Mouse (Mus musculus) heart, adult 2 months (tissue): ENCODE measurements at regions not wholly inside any gene's neighbourhood (a gene's known extent, or its start where the extent isn't known, plus 50 kb on each side); places are given as distances from the start of the nearest gene placed in this dataset.

ENCODE experiments used
- DNase-seq, 2 experiments: peaks; one replicate each; pipeline ENCODE4 v3.0.0; 2021
- H3K27ac ChIP-seq: fragments of 200-600 bp; 2 replicates; pipeline ENCODE4 v1.8.1; 2022
- H3K27me3 ChIP-seq: fragments of 200-500 bp; 2 replicates; pipeline ENCODE4 v1.6.1; 2012; ENCODE audit warnings: mild to moderate bottlenecking, low read length, inconsistent platforms, mixed read lengths; ENCODE audit not compliant: control insufficient read depth, insufficient read depth
- H3K36me3 ChIP-seq: fragments of 200-500 bp; 2 replicates; pipeline ENCODE4 v1.6.1; 2012; ENCODE audit warnings: low read length, inconsistent platforms; ENCODE audit not compliant: control insufficient read depth, insufficient read depth
- H3K4me1 ChIP-seq: fragments of 200-500 bp; 2 replicates; pipeline ENCODE4 v1.6.1; 2011; ENCODE audit warnings: low read length; ENCODE audit not compliant: control insufficient read depth, insufficient read depth
- H3K4me3 ChIP-seq: fragments of 200-600 bp; 2 replicates; pipeline ENCODE4 v1.8.1; 2022
- H3K79me2 ChIP-seq: fragments of 200-500 bp; replicated peaks from 2 replicates; pipeline ENCODE4 v1.6.1; 2012; ENCODE audit warnings: mild to moderate bottlenecking, inconsistent platforms, low read length, moderate library complexity, mixed read lengths; ENCODE audit not compliant: control insufficient read depth, insufficient read depth
- H3K9ac ChIP-seq: fragments of 200-500 bp; 2 replicates; pipeline ENCODE4 v1.6.1; 2012; ENCODE audit warnings: low read depth, mild to moderate bottlenecking, control low read depth, inconsistent platforms, low read length, mixed read lengths
- CTCF ChIP-seq: fragments of 200-600 bp; IDR thresholded peaks from 2 replicates; pipeline ENCODE4 v1.8.1; 2022; ENCODE audit warnings: antibody characterized with exemption, mild to moderate bottlenecking, moderate library complexity
- EP300 ChIP-seq: fragments of 200-500 bp; IDR thresholded peaks from 2 replicates; pipeline ENCODE4 v1.6.1; 2011; ENCODE audit warnings: low read depth, low read length, control low read depth; ENCODE audit not compliant: insufficient read depth
- POLR2A ChIP-seq: fragments of 200-500 bp; IDR thresholded peaks from 2 replicates; pipeline ENCODE4 v1.6.1; 2011; ENCODE audit warnings: mild to moderate bottlenecking, low read depth, low read length, control low read depth; ENCODE audit not compliant: insufficient read depth
- WGBS: fragments of 180-500 bp; shearing (Covaris S2); methylation state at CpG from one replicate; pipeline ENCODE4 v1.1.7; 2018; 5-methylcytosine and 5-hydroxymethylcytosine counted together
- intact Hi-C: fragments of 180-260 bp; cut with DNase I; formaldehyde crosslinking; loops from one replicate; pipeline ENCODE4 v1.15.1; 2025

DNA sequence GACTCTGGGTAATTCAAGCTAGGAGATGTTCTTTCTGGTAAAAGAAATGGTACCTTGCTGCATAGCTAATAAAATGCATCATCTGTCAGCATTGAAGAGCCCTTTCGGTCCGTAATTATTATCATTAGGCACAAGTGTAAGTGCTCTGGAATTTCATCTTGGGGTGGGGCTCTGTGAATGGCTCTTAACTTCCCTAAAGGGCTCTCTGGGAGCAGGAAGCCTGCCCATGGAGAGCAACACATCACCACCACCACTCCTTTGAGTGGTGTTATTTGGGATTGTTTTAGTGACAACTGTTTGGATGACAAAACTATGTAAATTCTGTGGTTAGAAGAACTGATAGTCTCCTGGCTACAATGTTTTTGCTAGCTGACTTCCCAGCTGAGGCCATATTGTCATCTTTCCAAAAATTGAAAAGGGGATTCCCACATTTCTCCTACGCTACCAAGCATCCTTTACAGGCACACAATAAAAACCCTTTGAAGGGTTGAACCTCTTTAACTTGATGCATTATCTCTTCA lies 238.5 kb downstream of the Plk2 start:
- no peak for DNase-seq
- intact Hi-C loops, result no loop called here

DNA sequence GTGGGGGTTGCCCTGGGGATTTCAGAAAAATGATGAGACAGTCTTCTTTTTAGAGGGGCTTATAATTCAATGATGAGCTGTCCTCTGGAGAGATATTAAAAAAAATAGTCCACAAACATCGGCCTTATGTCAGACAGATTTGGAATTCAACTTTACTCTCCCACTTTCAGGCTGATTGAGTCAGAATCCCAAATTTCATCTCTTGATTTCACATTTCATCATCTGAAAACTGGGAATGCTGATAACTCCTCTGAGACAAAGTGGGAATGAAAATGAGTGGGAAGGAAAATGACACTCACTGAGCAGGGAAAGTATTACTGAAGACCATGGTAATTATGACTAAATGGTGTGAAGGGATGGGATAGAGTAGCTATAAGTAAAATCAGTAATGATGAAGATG lies 239.1 kb downstream of the Plk2 start:
- Histone ChIP-seq H3K36me3 (no peaks in the 10 kb centered on the region), H3K27me3 (no peaks in the 10 kb centered on the region), H3K9ac (no peak overlapping the region), H3K4me3 (no peak overlapping the region), H3K4me1 (no peaks in the 10 kb centered on the region), H3K79me2 (no peaks in the 10 kb centered on the region), H3K27ac (no peak overlapping the region)
- intact Hi-C loops, result no loop called here
- TF ChIP-seq POLR2A (no peak), EP300 (no peak), CTCF (no peak)
- no peak for DNase-seq
- 80% methylated on average over 1 of the region's 1 CpGs for WGBS

More for the DNA sequence above, 238.5 kb downstream of the Plk2 start:
- no peaks in the 10 kb centered on the region for H3K27me3 ChIP-seq
- H3K79me2 ChIP-seq, result no peaks in the 10 kb centered on the region
- TF ChIP-seq POLR2A, result no peak
- no peak for TF ChIP-seq EP300
- TF ChIP-seq CTCF, result no peak
- no peak overlapping the region for H3K27ac ChIP-seq
- WGBS, result 43% methylated on average over 3 of the region's 3 CpGs
- H3K36me3 ChIP-seq, result no peaks in the 10 kb centered on the region
- no peak overlapping the region for H3K4me3 ChIP-seq
- no peak overlapping the region for H3K9ac ChIP-seq
- no peaks in the 10 kb centered on the region for H3K4me1 ChIP-seq

DNA sequence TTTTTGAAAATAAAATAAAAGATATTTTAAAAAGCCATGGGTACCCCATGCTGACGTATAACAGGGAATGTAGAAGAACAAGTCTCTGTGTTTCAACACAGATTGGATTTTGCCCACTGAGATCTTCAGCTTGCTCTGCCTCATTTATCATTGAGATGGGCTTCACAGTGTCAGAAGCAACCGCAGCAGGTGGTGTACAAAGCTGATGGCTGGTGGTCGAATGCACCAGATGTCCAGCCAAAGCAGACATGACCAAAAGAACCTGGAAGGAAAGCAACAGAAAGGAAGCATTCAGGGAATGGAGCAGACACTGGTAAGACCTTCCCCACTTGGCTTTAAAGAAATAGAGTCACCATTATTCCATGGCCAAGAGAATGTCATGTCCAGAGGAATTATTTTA lies 247.9 kb downstream of the Plk2 start:
- DNase-seq, result no peak
- no peaks in the 10 kb centered on the region for H3K36me3 ChIP-seq
- peaks cover 7% of the 10 kb centered on the region for H3K4me1 ChIP-seq
- no peaks in the 10 kb centered on the region for H3K79me2 ChIP-seq
- H3K27ac ChIP-seq, result peak overlapping the region; percentile 85
- H3K4me3 ChIP-seq, result no peak overlapping the region
- TF ChIP-seq POLR2A (no peak), CTCF (no peak), EP300 (no peak)
- H3K9ac ChIP-seq, result no peak overlapping the region
- WGBS, result 79% methylated on average over 3 of the region's 3 CpGs
- H3K27me3 ChIP-seq, result no peaks in the 10 kb centered on the region
- intact Hi-C loops, result loop anchor here (2.0 to 5.0 kb wide), 2 partner anchors 55 to 246 kb away; no protein-coding TSS in a partner anchor

DNA sequence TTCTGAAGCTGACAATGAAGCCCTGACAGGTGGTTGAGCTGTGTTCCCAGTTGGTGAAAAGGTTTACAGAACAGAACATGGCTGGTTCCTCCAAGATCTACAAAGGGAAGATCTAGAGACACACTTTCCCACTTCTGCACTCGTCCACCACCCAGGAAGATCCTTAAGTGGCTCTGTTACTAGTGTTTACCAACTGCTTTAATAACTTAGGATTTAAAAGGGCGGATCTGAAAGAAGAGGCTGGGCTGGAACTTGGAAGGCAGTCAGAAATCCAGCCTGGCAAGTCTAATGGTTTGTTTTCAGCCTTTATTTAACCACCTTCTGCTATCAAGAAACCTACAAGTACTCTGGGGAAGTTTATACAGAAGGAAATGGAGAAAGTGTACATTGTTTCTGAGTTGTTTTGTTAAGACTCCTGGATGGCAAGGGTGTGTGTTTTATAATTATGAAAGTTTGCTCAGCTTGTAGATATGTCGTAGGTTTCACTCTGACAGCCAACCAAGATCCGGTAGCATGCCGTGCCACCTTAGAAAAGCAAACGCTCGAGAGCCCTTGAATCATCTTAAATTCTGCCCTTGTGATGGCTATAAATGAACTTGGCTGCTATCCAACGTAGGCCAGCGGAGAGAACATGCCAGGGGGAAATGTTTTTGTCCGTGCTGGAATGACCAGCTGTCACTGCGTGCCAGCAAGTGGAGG lies 248.5 kb downstream of the Plk2 start:
- Histone ChIP-seq H3K27me3 (no peaks in the 10 kb centered on the region), H3K4me3 (peak overlapping the region; percentile 9; the same call in 1 of the 2 replicates), H3K79me2 (no peaks in the 10 kb centered on the region), H3K9ac (peak overlapping the region; percentile 50), H3K36me3 (no peaks in the 10 kb centered on the region), H3K27ac (peak overlapping the region; percentile 85), H3K4me1 (peaks cover 7% of the 10 kb centered on the region)
- DNase-seq, result peak; percentile 39 to 64
- intact Hi-C loops, result loop anchor here (2.0 to 5.0 kb wide), 2 partner anchors 54 to 247 kb away; no protein-coding TSS in a partner anchor
- WGBS, result 11% methylated on average over 11 of the region's 11 CpGs
- TF ChIP-seq EP300 (no peak), CTCF (no peak), POLR2A (no peak; the same call in 1 of the 2 replicates)

DNA sequence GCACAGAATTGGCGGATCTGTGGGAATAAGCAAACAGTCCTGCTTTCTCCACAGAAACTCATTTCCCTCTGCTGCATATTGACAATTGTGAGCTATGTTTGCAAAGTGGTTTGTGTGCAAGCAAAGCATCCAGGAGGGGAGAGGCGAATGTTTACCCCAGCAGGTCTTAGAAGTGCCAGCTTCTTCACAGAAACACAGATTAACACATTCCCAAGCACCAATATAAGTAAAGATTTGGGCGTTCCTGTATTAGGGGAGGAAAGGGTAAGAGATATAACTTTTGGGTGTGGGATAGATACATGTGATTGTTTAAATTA lies 249.0 kb downstream of the Plk2 start:
- intact Hi-C loops, result loop anchor here (2.0 to 5.0 kb wide), 2 partner anchors 53 to 247 kb away; no protein-coding TSS in a partner anchor
- Histone ChIP-seq H3K27me3 (no peaks in the 10 kb centered on the region), H3K4me3 (peak overlapping the region; percentile 9; the same call in 1 of the 2 replicates), H3K36me3 (no peaks in the 10 kb centered on the region), H3K4me1 (peaks cover 7% of the 10 kb centered on the region), H3K27ac (peak overlapping the region; percentile 85), H3K79me2 (no peaks in the 10 kb centered on the region), H3K9ac (peak overlapping the region; percentile 50)
- TF ChIP-seq CTCF (no peak), EP300 (no peak), POLR2A (no peak)
- 42% methylated on average over 3 of the region's 3 CpGs for WGBS
- DNase-seq, result no peak

DNA sequence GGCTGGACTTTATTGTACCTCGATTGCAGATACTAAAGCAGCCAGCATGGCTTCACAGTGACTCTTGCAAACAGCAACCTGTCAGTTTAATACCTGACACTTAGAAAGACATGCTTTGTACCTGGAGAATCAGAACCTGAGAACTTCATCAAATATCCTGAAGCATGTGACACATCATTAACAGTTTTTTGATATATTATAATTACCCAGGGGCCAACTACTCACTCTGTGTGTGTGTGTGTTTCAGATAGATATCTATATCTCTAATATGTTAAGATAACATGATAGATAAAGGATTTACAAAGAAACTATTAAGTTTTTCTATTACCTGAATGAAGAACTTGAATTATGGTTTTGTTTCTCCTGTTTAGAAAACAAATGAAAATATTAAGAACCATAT lies 254.5 kb downstream of the Plk2 start:
- DNase-seq, result no peak
- H3K9ac ChIP-seq, result no peak overlapping the region
- no peak overlapping the region for H3K4me3 ChIP-seq
- no peak overlapping the region for H3K27ac ChIP-seq
- no peaks in the 10 kb centered on the region for H3K27me3 ChIP-seq
- WGBS, result 61% methylated on average over 1 of the region's 1 CpGs
- TF ChIP-seq CTCF (no peak), POLR2A (no peak), EP300 (no peak)
- H3K79me2 ChIP-seq, result no peaks in the 10 kb centered on the region
- intact Hi-C loops, result no loop called here
- H3K36me3 ChIP-seq, result no peaks in the 10 kb centered on the region
- H3K4me1 ChIP-seq, result no peaks in the 10 kb centered on the region
